Mouse (Mus musculus) cerebellum, adult 11 months (tissue): ENCODE measurements around the gene Spata25.
"Not testable (repeated sequence)": the region's sequence is repeated elsewhere in the genome, so short reads cannot be mapped to it uniquely, and the experiment has no call there.

Experiments
- DNase-seq: peaks from one replicate; pipeline ENCODE4 v3.0.0; 2022

Spata25 gene

DNA sequence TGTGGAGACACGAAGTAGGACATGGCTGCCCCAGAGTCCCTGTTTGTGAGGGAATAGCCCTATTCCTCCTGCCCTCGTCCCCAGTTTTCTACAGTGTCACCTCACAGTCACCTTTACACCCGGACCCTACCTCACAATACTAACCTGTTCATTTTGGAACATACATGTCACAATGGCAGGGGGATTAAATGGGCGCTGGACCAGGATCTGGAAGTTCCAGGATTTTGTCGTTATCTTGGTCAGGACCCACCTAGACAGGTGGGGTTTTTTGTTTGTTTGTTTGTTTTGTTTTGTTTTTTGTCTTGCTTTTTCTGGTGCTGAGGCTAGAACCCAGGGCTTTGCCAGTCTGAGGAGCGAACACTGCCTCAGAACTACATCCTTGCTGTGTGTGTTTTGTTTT is at the start of gene Spata25:
TSS of gene Spata25 (minus strand) at position 101 of the 400 bp plus-strand sequence.
- no peak for DNase-seq

DNA sequence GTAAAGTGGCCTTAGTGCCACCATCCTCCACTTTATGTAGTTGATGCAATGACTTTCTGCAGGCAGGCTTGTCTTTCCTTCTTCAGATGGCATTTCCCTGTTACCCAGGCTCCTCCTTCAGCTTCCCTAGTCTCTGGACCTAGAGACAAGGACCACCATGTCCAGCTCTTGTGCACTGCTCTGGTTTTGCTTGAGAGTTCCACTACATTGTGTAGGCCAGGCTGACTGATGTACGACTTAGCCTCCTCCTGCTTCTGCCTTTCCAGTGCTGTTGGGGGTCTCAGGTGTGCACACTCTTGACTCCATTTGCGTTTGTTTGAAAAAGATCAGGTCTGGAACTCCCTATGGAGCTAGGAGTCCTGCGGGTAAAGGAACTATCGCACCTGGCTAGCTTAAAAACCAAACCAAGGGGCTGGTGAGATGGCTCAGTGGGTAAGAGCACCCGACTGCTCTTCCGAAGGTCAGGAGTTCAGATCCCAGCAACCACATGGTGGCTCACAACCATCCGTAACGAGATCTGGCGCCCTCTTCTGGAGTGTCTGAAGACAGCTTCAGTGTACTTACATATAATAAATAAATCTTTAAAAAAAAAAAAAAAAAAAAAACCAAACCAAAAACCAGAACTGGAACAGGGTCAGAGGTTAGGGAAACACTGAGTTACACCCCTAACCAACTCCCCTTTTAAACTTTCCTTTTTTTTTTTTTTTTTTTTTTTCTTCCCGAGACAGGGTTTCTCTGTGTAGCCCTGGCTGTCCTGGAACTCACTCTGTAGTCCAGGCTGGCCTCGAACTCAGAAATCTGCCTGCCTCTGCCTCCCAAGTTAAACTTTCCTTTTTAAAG is 49.3 kb upstream of the Spata25 start:
- DNase-seq, result not testable (repeated sequence)

GRCm38 (mm10) chr2:164875648-164876047 is 47.3 kb upstream of the Spata25 start:
- not testable (repeated sequence) for DNase-seq

- no peak for DNase-seq
Observed at GRCm38 (mm10) chr2:164874239-164874769, 46.0 kb upstream of the Spata25 start.

DNA sequence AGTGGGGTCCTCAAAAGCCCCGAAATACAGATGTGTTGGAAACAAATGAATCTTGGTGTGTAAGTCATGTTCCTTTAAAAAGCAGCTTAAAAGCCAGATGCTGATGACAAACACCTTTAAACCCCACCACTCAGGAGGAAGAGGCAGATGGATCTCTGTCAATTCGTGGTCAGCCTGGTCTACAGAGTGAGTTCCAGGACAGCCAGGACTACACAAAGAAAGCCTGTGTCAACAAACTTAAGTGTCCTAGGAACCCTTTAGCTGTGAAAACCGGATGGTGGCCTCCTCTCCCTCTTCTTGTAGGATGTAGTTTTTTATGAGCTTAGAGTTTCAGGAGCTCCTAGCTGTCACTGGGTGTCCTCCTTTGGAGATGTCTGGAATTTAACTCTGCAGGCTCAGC is 45.3 kb upstream of the Spata25 start:
- DNase-seq, result no peak

DNA sequence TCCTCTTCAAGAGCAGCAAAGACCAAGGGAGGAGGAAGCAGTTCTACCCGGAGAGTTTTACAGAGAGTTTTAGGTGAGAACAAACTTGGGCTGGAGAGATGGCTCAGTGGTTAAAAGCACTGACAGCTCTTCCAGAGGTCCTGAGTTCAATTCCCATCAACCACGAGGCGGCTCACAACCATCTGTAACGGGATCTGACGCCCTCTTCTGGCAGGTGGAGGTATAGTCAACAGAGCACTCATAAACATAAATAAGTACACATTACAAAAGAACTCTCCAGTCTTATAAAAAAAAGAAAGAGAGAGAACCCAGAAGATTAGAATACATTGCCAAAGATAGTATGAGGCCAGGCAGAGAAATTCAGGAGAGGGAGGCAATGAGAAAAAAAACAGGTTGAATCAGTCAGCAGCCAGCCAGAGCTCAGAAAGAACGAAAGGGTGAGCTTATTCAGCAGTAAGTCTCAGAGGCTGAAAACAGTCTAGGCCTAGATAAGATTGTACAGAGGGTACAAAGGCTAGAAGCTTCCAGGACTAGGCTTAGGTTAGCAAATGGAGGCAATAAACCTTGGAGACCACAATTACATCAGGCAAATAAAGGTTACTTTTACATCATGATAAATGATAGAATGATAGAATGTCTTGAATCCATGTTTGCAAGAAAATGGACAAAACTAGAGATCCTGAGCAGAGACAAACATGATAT is 43.4 kb upstream of the Spata25 start:
- DNase-seq, result no peak

- DNase-seq, result no peak
Observed at GRCm38 (mm10) chr2:164868491-164868890, 40.2 kb upstream of the Spata25 start.

DNA sequence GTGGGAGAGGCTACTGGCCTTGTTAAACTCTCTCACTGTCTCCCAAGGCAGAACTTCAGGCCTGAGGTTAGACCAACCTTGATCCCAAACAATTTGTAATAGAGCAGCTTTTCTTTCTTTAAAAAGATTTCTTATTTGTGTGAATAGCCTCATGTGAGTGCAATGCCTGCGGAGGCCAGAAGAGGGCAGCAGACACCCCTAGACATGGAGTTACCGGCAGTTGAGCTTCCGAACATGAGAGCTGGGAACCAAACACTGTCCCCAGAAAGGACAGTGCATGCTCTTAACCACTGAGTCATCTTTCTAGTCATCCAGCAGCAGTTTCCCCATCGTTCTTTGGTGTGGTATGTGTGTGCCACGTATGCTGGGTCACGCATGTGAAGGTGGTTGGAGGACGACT is 39.2 kb upstream of the Spata25 start:
- no peak for DNase-seq

DNA sequence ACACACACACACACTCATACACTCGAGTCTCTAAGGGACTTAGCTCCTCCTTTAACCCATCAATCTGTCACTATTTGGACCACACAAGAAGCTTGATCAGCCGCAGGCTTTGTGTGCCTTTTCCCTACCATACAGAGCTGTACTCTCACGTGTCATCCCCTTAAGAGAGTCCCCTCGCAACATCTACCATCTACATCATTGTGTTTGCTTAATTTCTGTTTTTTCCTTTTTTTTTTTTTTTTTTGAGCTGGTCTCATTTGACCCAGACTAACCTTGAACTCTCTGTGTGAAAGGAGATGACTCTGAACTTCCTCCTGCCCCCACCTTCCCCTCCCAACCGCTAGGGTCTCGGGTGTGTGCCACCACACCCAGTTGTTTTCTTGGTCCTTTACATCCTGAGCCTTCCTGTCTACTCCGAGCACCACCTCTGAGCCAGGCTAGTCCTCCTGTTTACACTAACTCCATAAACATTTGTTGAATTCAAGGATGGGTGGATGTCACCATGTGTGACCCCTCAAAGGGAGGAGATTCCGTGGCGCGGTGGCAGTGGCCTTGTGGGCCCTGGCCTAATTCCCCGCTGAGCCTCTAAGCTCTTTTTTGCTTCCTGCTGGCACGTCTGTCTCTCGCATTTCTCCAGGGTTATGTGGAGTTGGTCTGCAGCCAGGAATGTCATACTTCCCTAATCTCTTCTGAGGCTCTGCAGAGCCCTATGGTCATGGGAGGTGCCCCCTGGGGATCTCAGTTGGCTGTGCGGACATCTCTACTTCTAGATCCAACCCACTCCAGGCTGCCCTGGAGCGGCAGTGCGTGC is 38.6 kb upstream of the Spata25 start:
- DNase-seq, result no peak

DNA sequence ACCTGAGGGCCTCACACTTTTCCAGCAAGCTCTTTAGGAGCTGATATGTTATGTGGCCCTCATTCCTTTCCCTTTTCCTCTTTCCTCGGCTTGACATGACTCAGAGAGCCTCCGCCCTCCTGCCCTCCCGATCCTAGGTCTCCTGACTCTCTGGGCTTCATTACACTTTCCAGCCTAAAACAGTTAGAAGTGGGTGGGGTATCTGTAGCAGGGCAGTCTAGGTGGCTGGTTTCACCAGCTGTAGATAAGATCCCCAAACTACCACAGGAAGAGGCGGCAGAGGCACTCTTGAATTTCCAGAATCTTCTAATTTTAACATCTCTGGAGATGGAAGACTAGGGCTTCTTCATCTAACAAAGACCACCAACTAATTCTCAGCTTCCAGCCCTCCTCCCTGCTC is 36.3 kb upstream of the Spata25 start:
- DNase-seq, result no peak

- not testable (repeated sequence) for DNase-seq
Observed at GRCm38 (mm10) chr2:164863411-164863810, 35.1 kb upstream of the Spata25 start.

- DNase-seq, result no peak
Observed at GRCm38 (mm10) chr2:164862179-164862861, 34.0 kb upstream of the Spata25 start.

- DNase-seq, result no peak
Observed at GRCm38 (mm10) chr2:164861094-164861493, 32.8 kb upstream of the Spata25 start.

GRCm38 (mm10) chr2:164859640-164860432 is 31.5 kb upstream of the Spata25 start:
- DNase-seq, result no peak

GRCm38 (mm10) chr2:164859155-164859554 is 30.8 kb upstream of the Spata25 start:
- DNase-seq, result no peak

GRCm38 (mm10) chr2:164857842-164858553 is 29.7 kb upstream of the Spata25 start:
- no peak for DNase-seq

- no peak for DNase-seq
Observed at GRCm38 (mm10) chr2:164857101-164857821, 28.9 kb upstream of the Spata25 start, which contains the start of gene Pltp. TSS of gene Pltp (minus strand) at chr2:164857711.

- DNase-seq, result no peak
Observed at GRCm38 (mm10) chr2:164856309-164857100, 28.2 kb upstream of the Spata25 start.

GRCm38 (mm10) chr2:164855572-164855971 is 27.2 kb upstream of the Spata25 start:
- DNase-seq, result not testable (repeated sequence)
